Mouse (Mus musculus) ES-Bruce4 (cell line): ENCODE data around the gene Chrnb4. TPM values are rescaled to one million over a fixed set of nuclear protein-coding genes. Genes with fewer than 3 reads are reported as not detected.

Experiments used
- H3K27ac ChIP-seq: 2 replicates; pipeline ENCODE4 v1.5.1; 2012; ENCODE audit warnings: low read length, inconsistent platforms; ENCODE audit not compliant: insufficient read depth
- H3K27me3 ChIP-seq: 2 replicates; pipeline ENCODE4 v1.6.1; 2012; ENCODE audit warnings: mild to moderate bottlenecking, low read length, inconsistent platforms; ENCODE audit not compliant: control insufficient read depth, poor library complexity, insufficient read depth, severe bottlenecking
- H3K36me3 ChIP-seq: 2 replicates; pipeline ENCODE4 v1.6.1; 2012; ENCODE audit warnings: inconsistent platforms, mild to moderate bottlenecking, low read length, moderate library complexity; ENCODE audit not compliant: control insufficient read depth, poor library complexity, insufficient read depth, severe bottlenecking
- H3K4me1 ChIP-seq: one replicate; pipeline ENCODE4 v1.8.1; 2011; ENCODE audit warnings: low read length; ENCODE audit not compliant: control insufficient read depth, insufficient read depth
- H3K4me3 ChIP-seq: 2 replicates; pipeline ENCODE4 v1.5.1; 2011; ENCODE audit warnings: low read depth, mild to moderate bottlenecking, low read length
- H3K9ac ChIP-seq: 2 replicates; pipeline ENCODE4 v1.6.1; 2012; ENCODE audit warnings: low read depth, mild to moderate bottlenecking, inconsistent platforms; ENCODE audit not compliant: poor library complexity, severe bottlenecking
- H3K9me3 ChIP-seq: replicated peaks from 2 replicates; pipeline ENCODE4 v1.6.1; 2012; ENCODE audit warnings: mild to moderate bottlenecking, low read length, inconsistent platforms; ENCODE audit not compliant: control insufficient read depth, poor library complexity, insufficient read depth, severe bottlenecking
- CTCF ChIP-seq: IDR thresholded peaks from one replicate; pipeline ENCODE4 v1.8.1; 2011; ENCODE audit warnings: low read depth, low read length
- EP300 ChIP-seq: IDR thresholded peaks from 2 replicates; pipeline ENCODE4 v1.6.1; 2011; ENCODE audit warnings: low read depth, low read length; ENCODE audit not compliant: insufficient read depth
- POLR2A ChIP-seq: IDR thresholded peaks from one replicate; pipeline ENCODE4 v1.8.1; 2011; ENCODE audit warnings: low read length; ENCODE audit not compliant: insufficient read depth
- polyA plus RNA-seq: library from polyadenylated mRNA; stranded (reverse); fragments of >200 nt; gene quantifications from 2 replicates; pipeline ENCODE4 v1.2.4, GENCODE M21; 2011; ENCODE audit warnings: low read depth; ENCODE audit not compliant: missing spikeins, insufficient read depth, insufficient read length

Gene Chrnb4
- polyA plus RNA-seq, 1 experiment = 0.79 TPM

DNA sequence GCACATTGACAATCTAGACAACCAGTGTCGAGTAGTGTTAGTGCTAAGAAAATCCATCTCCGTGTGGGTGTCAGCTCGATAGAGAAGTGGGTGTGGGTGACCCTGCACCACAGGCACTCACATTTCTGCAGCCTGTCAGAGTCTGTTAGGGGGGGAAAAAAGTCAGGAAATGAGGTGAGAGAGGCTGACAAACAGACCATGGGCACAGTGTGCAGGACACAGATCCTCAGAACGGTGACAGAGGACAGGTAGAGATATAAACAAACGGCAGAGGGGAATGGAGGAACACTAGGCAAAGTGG lies 19.3 kb upstream of the Chrnb4 start:
- Histone ChIP-seq H3K4me3 (no peak overlapping the region), H3K4me1 (no peaks in the 10 kb centered on the region), H3K9me3 (no peaks in the 10 kb centered on the region), H3K9ac (no peak overlapping the region), H3K36me3 (no peaks in the 10 kb centered on the region), H3K27me3 (no peaks in the 10 kb centered on the region), H3K27ac (no peak overlapping the region)
- TF ChIP-seq POLR2A (no peak), EP300 (no peak), CTCF (no peak)

DNA sequence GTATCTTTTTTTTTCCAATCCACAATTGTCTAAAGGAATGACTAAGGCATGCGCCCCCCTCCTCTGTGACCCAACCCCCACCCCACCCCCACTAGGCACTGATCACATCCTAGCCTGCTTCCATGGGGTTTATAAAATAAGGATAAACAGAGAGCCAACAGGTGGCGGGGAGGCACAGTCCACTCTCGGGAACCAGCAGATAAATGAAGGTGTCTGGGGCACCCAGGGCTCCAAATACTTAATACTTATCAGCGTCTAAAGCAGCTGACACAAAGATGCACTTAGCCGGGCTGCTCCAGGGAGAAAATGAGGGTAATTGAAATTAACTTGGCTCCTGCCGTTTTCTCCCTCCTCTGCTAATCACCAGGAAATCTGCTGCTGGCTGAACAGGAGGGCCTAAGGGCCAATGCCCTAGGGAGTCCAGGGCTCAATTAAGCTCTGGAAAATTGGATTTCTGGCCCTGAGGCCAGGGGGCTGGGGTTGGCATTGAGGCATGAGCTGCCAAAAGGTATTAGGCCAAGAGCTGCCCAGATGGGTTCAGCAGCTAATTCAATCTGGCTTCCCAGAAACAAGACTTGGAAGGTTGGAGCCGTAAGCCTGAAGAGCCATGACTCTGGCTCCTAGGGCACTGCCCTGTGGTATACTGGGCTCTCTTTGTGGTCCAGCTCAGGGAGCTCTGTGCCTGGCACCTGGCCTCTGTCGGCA lies 18.8 kb upstream of the Chrnb4 start:
- no peak overlapping the region for H3K4me3 ChIP-seq
- no peak overlapping the region for H3K9ac ChIP-seq
- H3K9me3 ChIP-seq = no peaks in the 10 kb centered on the region
- H3K27ac ChIP-seq = no peak overlapping the region
- H3K27me3 ChIP-seq = no peaks in the 10 kb centered on the region
- no peaks in the 10 kb centered on the region for H3K4me1 ChIP-seq
- no peak for TF ChIP-seq EP300
- TF ChIP-seq POLR2A = no peak
- TF ChIP-seq CTCF = no peak
- no peaks in the 10 kb centered on the region for H3K36me3 ChIP-seq

DNA sequence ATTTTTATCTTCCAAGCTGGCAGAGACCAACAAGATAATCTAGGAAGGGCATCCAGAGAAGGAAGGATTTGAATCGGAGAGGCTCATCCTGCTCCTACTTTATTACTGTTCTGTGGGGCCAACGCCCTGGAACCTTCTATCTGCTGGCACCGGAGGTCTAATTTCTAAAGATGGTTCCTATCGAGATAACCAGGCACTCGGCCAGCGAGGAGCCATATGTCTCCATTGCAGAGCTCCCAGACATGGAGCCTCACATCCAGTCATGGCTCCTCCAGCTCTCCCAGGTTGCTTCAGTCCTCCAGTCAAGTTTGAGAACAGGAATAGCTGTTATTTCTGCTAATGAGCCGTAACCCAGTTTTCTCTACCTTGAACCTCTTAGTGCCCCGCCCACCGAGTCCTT lies 16.7 kb upstream of the Chrnb4 start:
- Histone ChIP-seq H3K4me1 (no peaks in the 10 kb centered on the region), H3K4me3 (no peak overlapping the region), H3K9ac (no peak overlapping the region), H3K36me3 (no peaks in the 10 kb centered on the region), H3K9me3 (no peaks in the 10 kb centered on the region), H3K27me3 (no peaks in the 10 kb centered on the region), H3K27ac (no peak overlapping the region)
- TF ChIP-seq EP300 = no peak
- no peak for TF ChIP-seq POLR2A
- no peak for TF ChIP-seq CTCF

DNA sequence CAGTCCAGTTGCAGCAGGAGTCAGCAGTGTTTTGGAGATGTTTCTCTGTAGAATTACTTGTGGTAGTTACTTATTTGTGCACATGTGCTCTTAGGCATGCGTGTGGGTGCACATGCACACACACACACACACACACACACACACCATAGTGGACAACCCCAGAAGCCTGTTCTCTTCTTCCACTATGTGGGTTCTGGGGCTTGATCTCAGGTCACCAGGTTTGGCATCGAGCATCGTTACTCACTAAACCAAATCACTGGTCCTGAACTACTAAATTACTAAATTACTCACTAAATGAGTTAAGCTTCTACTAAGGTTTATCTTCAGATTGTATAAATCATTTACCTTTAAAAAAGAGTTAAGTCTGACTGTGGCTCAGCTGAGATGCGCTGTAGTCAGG lies 9.5 kb upstream of the Chrnb4 start:
- no peaks in the 10 kb centered on the region for H3K27me3 ChIP-seq
- no peak for TF ChIP-seq EP300
- no peak for TF ChIP-seq POLR2A
- no peak for TF ChIP-seq CTCF
- H3K4me1 ChIP-seq = no peaks in the 10 kb centered on the region
- H3K36me3 ChIP-seq = no peaks in the 10 kb centered on the region
- H3K27ac ChIP-seq = no peak overlapping the region
- no peak overlapping the region for H3K9ac ChIP-seq
- no peak overlapping the region for H3K4me3 ChIP-seq
- H3K9me3 ChIP-seq = no peaks in the 10 kb centered on the region

DNA sequence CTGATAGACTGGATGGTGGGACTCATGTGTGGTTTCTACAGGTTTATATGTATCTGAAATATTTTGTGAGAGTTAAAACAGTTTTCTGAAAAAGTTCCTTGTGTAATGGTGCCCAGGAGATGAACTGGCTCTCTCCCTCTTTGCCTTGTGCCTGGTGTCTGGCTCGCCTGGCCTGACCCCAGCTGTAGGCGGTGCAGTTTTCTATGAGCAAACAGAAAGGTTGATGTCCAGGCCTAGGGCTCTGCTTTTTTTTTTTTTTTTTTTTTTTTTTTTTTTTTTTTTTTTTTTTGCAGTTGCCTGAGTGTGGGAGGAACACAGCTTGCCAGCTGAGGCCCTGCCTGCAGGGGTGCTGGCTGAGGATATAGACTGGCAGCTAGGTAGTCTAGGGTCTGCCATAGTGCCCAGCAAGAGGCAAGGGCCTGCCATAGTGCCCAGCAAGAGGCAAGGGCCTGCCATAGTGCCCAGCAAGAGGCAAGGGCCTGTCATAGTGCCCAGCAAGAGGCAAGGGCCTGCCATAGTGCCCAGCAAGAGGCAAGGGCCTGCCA lies 6.9 kb upstream of the Chrnb4 start:
- Histone ChIP-seq H3K4me3 (no peak overlapping the region), H3K36me3 (no peaks in the 10 kb centered on the region), H3K4me1 (no peaks in the 10 kb centered on the region), H3K27me3 (no peaks in the 10 kb centered on the region), H3K27ac (no peak overlapping the region), H3K9me3 (no peaks in the 10 kb centered on the region), H3K9ac (no peak overlapping the region)
- TF ChIP-seq EP300 (no peak), CTCF (no peak), POLR2A (no peak)

DNA sequence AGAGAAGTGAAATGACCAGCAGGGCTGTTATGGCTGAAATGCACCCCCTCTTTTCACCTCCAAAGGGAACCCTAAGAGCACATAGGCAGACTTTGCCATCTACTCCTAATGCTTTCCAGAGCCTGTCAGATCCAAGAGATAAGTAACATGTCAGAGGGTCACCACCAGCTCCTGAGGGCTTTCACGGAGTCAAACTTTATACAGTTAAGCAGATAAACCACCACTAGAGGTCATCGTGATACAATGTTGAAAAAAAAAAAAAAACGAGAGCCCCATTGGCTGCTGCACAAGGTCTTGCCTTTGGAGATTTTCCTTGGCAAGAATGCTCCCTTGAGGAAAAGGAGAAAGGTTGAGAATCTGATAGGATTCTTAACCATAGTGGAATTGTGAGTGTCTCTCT lies 1.8 kb downstream of the Chrnb4 start:
- no peaks in the 10 kb centered on the region for H3K36me3 ChIP-seq
- H3K27ac ChIP-seq = no peak overlapping the region
- TF ChIP-seq CTCF (no peak), POLR2A (no peak), EP300 (no peak)
- H3K4me3 ChIP-seq = no peak overlapping the region
- H3K4me1 ChIP-seq = no peaks in the 10 kb centered on the region
- H3K9ac ChIP-seq = no peak overlapping the region
- H3K27me3 ChIP-seq = no peaks in the 10 kb centered on the region
- no peaks in the 10 kb centered on the region for H3K9me3 ChIP-seq
